Mouse (Mus musculus) T-helper 17 cell (primary cell): ENCODE results near the gene Zscan21.

Experiments
- in situ Hi-C, 2 experiments: fragments of 300-600 bp; cut with MboI, MseI; formaldehyde crosslinking; loops; 1 replicate in 1 of 2; 2 replicates in 1 of 2; pipeline ENCODE4 v1.15.1; 2025; ENCODE audit warnings: high pct_unique_total_duplicates in 2 of 2

Gene Zscan21

DNA sequence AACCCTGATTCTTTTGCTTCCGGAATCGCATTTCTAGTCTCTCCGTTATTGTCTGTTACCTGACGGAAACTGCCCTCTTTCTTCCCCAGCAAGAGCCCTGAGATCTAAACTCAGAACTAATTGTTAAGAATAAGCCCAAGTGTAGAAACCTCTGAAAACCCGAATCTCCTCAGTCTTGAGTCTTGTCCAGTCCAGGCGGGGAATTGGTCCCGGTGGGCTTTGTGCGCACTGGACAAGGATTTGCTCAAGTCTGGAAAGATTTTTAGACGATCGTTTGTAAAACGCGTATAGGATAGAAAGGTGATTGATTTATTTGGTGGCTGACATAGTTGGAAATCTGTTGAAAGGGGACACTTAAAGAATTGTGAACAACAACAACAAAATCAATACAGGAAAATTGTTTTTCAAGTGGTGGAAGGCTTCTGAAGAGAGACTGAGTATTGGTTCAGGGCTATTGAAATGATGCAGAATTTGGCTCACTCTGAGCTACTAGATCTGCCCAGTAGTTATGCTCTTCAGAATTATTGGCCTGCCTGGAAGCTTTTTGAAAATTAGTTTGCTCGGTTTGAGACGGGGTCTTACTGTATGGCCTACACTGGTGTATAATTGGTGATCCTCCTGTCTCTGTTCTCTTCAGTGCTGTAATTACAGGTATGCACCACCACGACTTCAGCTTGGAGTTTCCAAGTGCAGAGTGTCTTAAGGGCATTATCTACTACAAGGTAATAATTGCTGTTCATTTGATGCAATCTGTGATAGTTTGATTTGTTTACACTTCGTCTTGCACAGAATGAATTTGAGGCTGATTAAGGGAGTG, 704 bp downstream of the Zscan21 start:
- in situ Hi-C loops: no loop called here

DNA sequence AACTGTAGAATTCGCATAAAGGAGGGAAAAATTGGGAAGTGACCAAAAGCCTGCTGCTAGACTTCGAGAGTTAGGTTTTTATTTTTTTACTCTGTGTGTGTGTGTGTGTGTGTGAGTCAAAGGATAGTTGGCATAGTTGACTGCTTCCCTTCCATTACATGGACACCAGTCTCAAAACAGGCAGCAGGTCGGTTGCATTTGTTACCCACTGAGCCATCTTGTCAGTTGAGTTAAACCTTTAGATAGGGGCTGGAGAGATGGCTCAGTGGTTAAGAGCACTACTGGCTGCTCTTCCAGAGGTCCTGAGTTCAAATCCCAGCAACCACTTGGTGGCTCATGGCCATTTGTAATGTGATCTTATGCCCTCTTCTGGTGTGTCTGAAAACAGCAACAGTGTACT, 1.3 kb downstream of the Zscan21 start:
- in situ Hi-C loops: no loop called here

DNA sequence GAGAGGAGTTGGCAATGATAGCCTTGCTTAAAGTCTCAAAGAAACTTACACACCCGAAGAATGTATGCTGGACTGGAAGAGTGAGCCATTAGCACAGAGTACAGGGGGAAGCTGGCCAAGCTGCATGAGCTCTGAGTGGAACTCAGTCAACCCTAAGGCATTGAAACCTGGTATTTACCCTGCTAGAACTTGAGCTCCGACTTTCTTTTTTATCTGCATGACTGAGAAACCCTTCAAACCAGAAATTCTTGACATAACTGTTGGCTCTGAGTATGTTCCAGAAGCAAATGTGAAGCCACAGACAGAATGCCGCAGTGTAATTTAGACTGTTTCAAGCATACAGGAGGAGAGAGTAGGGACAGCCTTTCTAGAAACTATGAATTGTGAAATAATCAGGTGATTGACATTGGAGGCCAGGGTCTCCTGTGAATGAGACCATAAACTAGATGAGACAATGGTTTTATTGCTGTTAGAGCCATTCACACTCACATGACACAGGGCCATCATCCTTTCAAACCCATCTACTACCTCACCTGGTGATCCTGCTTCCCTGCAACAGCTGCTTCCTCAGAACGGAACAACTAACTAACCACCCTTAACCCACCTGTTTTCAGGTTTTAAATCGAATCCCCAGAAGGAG, 15.8 kb downstream of the Zscan21 start:
- in situ Hi-C loops: no loop called here

DNA sequence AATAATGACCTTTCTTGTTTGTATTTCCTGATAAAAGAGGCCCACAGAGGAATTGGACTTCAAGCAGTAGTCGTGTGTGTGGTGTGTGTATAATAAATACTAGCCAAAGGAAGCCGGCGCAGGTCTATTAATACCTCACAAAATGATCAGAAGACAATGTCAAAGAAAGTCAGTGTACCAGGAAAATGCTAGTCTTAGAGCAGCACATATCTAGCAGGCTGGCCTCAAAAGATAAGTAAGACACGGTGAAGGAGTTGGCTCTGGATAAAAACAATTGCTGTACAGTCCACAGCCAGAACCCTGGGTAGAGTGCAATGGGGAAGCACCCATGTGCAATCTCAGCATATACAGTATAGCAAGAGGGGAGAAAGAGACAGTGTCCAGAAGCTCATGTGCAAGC, 20.6 kb downstream of the Zscan21 start:
- in situ Hi-C loops: loop anchor here in 1 of 2 experiments (5.0 kb wide), 1 partner anchor 55 kb away; no protein-coding TSS in a partner anchor

DNA sequence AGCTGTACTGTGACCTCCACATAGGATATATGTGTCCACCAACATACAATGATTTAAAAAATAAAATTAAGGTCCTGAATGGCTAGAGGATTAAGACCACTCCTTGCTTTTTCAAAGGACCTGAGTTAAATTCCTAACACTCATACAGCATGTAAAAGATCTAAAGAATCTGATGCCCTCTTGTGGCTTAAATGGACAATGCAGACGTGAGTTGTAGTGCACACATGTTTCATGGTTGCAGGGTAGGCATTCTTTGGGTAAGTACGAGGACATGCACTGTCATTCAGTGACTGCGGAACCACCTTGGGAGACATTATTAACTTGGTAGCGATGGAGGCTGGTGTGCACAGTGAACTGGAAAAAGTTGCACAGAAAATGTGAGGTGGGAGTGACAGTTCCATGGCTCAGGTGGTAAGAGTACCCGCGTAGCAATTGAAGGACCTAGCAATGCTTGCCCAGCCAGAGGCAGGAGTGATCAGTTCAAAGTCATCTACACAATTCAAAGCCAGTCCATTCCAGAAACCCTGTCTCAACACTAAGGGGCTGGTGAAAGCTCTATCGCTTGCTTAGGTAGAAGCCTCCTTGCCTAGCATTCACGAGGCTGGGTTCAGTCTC, 21.3 kb downstream of the Zscan21 start:
- in situ Hi-C loops: loop anchor here in 1 of 2 experiments (5.0 kb wide), 1 partner anchor 56 kb away; no protein-coding TSS in a partner anchor

DNA sequence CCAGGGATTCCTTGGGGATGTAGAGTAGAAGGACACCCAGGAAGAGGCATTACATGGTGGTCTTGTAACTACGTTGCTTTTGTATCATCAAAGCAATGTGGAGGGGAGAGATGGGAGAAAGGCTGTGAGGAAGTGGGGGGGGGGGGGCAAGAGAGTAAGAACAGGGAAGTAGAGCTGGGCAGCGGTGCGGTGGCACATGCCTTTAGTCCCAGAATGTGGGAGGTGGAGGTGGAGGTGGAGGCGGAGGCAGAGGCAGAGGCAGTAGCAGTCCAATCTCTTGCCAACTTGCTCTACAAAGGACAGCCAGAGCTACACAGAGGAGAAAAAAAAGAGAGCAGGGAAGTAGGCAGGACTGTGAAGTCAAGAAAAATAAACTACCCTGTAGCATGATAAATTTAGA, 21.9 kb downstream of the Zscan21 start:
- in situ Hi-C loops: loop anchor here in 1 of 2 experiments (5.0 kb wide), 1 partner anchor 56 kb away; no protein-coding TSS in a partner anchor

DNA sequence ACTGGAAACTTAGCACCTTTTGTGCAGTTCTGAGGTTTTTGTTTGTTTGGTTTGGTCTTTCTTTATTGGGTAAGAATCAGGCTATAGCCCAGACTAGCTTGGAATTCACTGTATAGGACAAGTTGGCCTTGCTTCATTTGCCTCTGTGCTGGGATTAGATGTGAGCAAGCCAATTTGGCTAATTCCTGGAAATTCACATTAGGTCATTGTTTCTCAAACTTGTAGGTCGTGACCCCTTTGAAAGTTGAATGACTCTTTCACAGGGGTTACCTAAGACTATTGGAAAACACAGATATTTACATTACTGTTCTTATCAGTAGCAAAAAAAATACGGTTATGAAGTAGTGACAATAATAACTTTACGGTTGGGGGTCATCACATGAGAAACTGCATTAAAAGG, 37.7 kb downstream of the Zscan21 start:
- in situ Hi-C loops: no loop called here

DNA sequence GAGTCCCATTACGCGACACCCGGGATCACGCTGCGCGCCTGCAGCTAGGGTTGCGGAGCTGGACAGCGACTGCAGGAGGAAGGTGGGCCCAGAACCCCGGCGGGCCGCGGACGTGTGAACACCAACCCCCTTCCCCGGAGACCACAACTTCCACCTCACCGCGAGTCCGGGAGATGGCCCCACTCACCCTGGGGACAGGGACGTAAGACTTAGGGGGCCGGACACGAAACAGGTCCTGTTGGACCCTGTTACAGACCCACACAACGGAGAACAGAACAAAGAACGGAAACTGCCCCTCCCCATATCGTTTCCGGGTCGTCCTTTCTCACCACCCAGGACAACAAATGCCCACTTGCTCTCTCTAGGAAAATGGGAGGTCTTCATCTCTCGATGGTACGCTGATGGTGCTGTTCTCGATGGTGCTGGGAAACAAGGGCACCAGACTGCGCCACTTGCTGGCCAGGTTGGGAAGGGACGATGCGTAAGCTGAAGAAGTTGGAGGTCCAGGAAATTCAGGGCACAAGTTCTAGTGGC, 38.8 kb downstream of the Zscan21 start, which contains the start of gene Zfp113:
TSS of gene Zfp113 (minus strand) at position 302 of the 534 bp plus-strand sequence.
- in situ Hi-C loops: no loop called here

DNA sequence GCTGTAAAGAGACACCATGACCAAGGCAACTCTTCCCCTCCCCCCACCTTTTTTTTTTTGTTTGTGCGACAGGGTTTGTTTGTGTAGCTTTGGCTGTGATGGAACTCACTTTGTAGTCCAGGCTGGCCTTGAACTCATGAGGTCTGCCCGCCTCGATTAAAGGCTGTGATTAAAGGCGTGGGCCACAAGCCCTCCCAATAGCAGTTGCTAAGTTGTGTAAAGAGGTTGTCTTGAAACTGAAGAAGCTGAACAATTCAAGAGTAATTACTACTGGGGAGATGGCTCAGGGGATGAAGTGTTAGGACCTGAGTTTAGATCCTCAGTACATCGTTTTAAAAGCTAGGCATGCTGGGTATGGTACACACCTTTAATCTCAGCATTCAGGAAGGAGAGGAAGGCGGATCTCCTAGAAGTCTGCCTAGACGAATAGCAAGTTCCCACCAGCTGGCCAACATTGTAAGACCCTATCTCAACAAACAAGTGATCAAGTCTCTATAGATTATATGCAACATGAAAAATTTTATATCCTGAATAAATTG, 43.6 kb downstream of the Zscan21 start:
- in situ Hi-C loops: loop anchor here in 1 of 2 experiments (5.0 to 10.0 kb wide), 2 partner anchors 378 to 555 kb away; partner anchors contain the start of gene Mospd3

DNA sequence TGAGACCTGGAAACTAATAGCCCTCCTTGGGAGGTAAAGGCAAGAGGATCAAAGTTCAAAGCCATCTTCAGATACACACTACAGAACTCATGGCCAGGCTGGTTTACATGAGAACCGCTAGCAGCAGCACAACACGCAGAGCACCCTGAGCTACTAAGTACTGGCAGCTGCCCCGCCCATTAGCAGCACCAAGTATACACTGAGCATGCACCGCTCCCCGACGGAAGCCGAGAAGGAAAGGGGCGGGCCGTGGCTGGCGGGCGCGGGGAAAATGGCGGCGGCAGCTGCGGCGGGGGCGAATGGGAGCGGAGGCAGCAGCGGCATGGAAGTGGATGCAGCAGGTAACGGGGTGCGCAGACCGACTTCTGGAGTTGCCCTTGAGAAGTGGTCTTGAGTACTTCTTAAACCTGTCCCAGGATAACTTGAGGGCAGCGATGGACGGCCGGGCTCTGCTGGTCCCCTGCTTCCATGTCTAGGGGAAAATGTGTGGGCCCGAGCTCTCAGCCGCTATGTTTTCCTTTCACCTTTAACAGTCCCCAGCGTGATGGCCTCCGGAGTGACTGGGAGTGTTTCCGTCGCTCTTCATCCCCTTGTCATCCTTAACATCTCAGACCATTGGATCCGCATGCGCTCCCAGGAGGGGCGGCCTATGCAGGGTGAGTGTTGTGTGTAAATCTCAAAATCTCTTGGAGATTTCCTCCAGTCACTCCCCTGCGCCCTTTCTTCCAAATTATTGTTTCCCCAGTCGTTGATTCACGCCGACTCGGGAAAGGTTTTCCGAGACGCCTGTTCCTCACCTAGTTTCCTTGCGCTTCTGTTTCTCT, 44.4 kb downstream of the Zscan21 start, which contains the start of gene Cops6:
TSS of gene Cops6 (plus strand) at position 230 of the 824 bp plus-strand sequence.
- in situ Hi-C loops: loop anchor here in 1 of 2 experiments (5.0 to 10.0 kb wide), 2 partner anchors 379 to 556 kb away; partner anchors contain the start of gene Mospd3

DNA sequence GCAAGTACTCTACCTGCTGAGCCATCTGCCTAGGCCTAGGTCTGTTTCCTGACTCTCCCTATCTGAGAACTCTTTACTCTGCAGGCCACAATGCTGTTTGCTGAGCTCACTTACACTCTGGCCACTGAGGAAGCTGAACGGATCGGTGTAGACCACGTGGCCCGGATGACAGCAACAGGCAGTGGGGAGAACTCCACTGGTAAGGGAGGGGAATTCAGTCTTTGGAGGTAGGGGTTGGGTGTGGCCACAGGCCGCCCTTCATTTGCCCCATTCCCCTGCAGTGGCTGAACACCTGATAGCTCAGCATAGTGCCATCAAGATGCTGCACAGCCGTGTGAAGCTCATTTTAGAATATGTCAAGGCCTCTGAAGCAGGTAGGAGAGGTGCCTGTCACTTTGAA, 46.3 kb downstream of the Zscan21 start:
- in situ Hi-C loops: loop anchor here in 1 of 2 experiments (5.0 to 10.0 kb wide), 2 partner anchors 381 to 558 kb away; partner anchors contain the start of gene Mospd3

DNA sequence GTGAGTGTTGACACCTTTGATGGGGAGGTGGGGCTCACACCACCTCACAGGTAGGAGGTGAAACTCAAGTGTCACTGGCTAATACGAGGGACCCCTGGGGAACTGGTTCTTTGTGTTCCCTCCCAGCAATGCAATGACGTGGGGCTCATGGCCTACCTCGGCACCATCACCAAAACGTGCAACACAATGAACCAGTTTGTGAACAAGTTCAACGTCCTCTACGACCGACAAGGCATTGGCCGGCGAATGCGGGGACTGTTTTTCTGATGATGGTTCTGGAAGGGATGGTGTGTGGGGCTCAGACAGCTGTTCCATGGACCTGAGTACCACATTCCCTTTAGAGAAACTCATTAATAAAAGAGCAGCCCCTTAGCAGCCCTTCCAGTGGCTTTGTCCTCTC, 46.9 kb downstream of the Zscan21 start:
- in situ Hi-C loops: loop anchor here in 1 of 2 experiments (5.0 to 10.0 kb wide), 2 partner anchors 381 to 559 kb away; partner anchors contain the start of gene Mospd3

DNA sequence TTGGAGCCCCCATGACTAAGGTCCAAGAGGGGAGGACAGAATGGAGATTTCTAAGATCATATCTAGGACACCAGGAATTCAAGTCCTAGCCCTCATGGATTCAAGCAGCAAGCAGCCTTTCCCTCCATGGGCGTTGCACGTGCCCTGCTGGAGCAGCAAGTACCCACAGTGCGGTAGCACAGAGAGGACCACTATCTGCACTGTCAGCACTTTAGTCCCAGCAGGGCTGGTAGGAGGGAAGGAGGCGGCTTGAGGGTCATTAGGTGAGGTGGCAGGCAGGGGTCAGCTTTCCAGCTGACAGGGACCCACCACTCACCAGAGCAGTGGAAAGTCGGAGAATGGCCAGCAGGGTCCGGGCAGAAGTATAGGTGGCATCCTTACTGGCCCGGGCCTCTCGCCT, 48.9 kb downstream of the Zscan21 start:
- in situ Hi-C loops: loop anchor here in 1 of 2 experiments (5.0 to 10.0 kb wide), 2 partner anchors 561 to 868 kb away; partner anchors contain the start of gene Mospd3

DNA sequence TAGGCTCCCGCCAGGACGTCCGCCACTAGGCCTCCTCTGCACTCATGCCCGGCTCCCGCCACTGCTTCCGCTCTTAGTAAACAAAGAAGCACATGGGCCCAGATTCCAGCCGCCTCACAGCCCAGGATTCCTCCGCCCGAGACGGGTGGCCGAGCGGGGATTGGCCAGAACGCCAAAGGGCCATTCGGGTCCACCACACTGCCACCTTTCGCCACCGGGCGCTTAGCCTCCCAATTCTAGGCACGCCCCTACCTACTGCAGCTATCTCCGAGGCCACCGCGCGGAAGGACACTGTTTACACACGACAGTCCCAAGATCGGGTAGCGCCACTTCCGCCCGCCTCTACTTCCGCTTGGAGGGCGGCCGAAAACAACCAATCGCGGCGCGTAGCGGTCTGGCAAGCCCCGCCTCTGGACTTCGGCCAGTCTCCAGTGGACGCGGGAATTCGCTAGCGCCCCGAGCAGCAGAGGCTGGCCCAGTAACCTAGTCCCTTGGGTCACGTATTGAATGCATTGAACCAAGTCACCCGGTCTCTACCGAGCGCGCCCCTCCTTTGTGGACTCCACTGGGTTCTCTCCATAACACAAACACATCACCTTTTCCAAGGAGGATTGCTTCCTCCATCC, 54.3 kb downstream of the Zscan21 start:
- in situ Hi-C loops: loop anchor here in 1 of 2 experiments (10.0 kb wide), 1 partner anchor 876 kb away; the partner anchor contains the start of gene Ufsp1

DNA sequence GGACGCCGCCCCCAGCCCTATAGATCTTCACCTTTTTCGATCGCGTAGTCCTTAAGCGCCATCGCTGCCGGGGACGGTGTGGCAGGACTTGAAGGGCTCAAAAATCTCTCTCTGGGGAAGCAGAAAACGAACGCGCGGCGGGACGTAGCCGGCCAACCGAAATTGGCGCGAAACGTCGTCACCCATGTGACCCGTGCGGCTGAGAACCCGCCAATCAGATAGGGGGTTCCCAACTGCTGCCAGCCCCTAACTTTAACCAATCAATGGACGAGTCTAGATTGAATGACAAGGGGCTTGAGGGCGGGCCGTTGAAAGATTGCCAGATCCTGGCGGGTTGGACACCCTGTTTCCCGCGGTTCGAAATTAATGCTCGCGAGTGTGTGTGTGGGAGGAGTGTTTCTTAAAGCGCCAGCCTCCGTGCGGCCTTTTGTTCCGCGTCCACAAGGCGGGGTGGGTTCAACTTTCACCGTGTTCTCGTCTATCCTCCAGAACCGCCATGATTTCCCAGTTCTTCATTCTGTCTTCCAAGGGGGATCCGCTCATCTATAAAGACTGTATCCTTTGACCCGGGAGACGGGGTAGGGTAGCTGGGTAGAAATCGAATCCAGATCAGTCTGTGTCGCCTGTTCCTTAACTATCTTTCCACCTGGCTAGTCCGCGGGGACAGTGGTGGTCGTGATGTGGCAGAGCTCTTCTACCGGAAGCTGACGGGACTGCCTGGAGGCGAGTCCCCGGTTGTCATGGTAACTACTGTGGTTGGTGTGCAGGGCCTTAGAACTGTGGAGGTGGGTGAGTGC, 55.2 kb downstream of the Zscan21 start, which contains the start of the genes Ap4m1 and Mcm7:
TSS of gene Ap4m1 (plus strand) at position 308 of the 797 bp plus-strand sequence.
TSS of gene Mcm7 (minus strand) at position 728 of the 797 bp plus-strand sequence.
- in situ Hi-C loops: loop anchor here in 1 of 2 experiments (10.0 kb wide), 1 partner anchor 877 kb away; the partner anchor contains the start of gene Ufsp1

DNA sequence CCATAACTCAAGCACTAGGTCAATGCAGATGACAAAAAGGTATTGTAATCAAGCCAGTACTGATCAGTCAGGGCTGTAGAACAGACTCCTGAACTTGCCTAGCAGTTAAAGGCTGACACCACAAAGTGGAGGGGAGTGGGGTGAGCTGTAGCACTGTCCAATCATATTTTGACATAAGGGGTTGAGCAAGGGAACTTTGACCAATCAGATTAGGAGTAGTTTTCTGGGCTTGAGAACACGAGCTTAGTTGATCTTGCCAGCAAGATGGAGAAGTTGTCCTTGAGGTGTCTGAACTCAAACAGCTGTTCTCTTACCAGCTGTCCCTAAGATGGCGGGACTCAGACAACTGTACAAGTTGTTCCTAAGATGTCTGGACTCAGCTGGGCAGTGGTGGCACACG, 56.5 kb downstream of the Zscan21 start:
- in situ Hi-C loops: loop anchor here in 1 of 2 experiments (10.0 kb wide), 1 partner anchor 878 kb away; the partner anchor contains the start of gene Ufsp1
